Mouse (Mus musculus) stomach, embryonic 14.5 days (tissue): ENCODE data around the gene Cdh23. TPM values are rescaled to one million over a fixed set of nuclear protein-coding genes. Genes with fewer than 3 reads are reported as not detected.

Experiments used
- ATAC-seq: fragments of 200-750 bp; cut with Nextera tagmentation; 2 replicates; pipeline ENCODE4 v1.8.0; 2017; ENCODE audit warnings: low read depth, moderate TSS enrichment; ENCODE audit not compliant: insufficient number of reproducible peaks, insufficient read depth, low FRiP score
- H3K27ac ChIP-seq: fragments of 300-500 bp; sonication (generic); 2 replicates; pipeline ENCODE4 v1.5.1; 2014; ENCODE audit warnings: mild to moderate bottlenecking, low read length, moderate library complexity, mixed read lengths
- H3K27me3 ChIP-seq: fragments of 300-500 bp; sonication (generic); 2 replicates; pipeline ENCODE4 v1.6.1; 2014; ENCODE audit warnings: low read length, control low read depth, mixed read lengths; ENCODE audit not compliant: control insufficient read depth, insufficient read depth
- H3K36me3 ChIP-seq: fragments of 300-500 bp; sonication (generic); 2 replicates; pipeline ENCODE4 v1.6.1; 2014; ENCODE audit warnings: mild to moderate bottlenecking, control low read depth, low read length, moderate library complexity, mixed read lengths; ENCODE audit not compliant: control insufficient read depth, insufficient read depth
- H3K4me1 ChIP-seq: fragments of 300-500 bp; sonication (generic); 2 replicates; pipeline ENCODE4 v1.6.1; 2014; ENCODE audit warnings: low read length, control low read depth, mixed read lengths; ENCODE audit not compliant: control insufficient read depth, insufficient read depth
- H3K4me2 ChIP-seq: fragments of 300-500 bp; sonication (generic); replicated peaks from 2 replicates; pipeline ENCODE4 v1.6.1; 2014; ENCODE audit warnings: low read depth, low read length, control low read depth
- H3K4me3 ChIP-seq: fragments of 300-500 bp; sonication (generic); 2 replicates; pipeline ENCODE4 v1.5.1; 2014; ENCODE audit warnings: low read depth, low read length, control low read depth
- H3K9ac ChIP-seq: fragments of 300-500 bp; sonication (generic); replicated peaks from 2 replicates; pipeline ENCODE4 v1.6.1; 2014; ENCODE audit warnings: low read depth, mild to moderate bottlenecking, control low read depth, low read length, moderate library complexity, mixed read lengths
- H3K9me3 ChIP-seq: fragments of 300-500 bp; sonication (generic); 2 replicates; pipeline ENCODE4 v1.6.1; 2016; ENCODE audit warnings: low read depth, low read length, control low read depth; ENCODE audit not compliant: control insufficient read depth
- WGBS: fragments of 180-500 bp; shearing (Covaris S2); extraction: QIAGEN DNeasy Blood & Tissue Kit; methylation state at CpG from one replicate; pipeline ENCODE4 v1.1.7; 2014; 5-methylcytosine and 5-hydroxymethylcytosine counted together
- polyA plus RNA-seq: library from polyadenylated mRNA; unstranded; fragments of >200 nt; fragmentation: Nextera tagmentation; extraction: Ambion mirVana; gene quantifications from 2 replicates; pipeline ENCODE4 v1.2.1, GENCODE M21; 2014

Cdh23 gene
- polyA plus RNA-seq, 1 experiment from 2014 or later = 0.71 TPM

DNA sequence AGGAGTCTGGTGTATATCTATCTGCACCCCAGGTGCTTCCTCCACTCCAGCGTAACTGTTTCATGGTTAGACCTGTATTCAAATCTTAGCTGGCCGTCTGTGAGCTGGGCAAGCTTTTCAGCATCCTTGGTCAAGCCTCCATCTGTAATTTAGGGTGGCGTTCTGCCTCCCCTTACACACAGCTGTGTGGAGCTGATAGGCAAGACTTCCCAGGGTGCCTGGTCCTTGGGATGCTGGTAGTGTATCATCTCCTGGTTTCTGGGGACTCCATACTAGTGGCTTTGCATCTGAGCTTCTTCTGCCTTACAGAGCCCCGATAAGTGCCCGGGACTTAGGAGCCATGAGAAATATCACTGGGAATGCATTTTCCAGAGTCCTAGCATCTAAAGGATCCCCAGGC, 346.6 kb downstream of the Cdh23 start:
- Histone ChIP-seq H3K9me3 (no peaks in the 10 kb centered on the region), H3K4me1 (peaks cover 59% of the 10 kb centered on the region), H3K4me2 (no peak overlapping the region), H3K27me3 (no peaks in the 10 kb centered on the region), H3K36me3 (no peaks in the 10 kb centered on the region), H3K4me3 (no peak overlapping the region), H3K9ac (no peak overlapping the region), H3K27ac (peak overlapping the region; percentile 86)
- ATAC-seq = no peak
- 82% methylated on average over 5 of the region's 5 CpGs for WGBS

DNA sequence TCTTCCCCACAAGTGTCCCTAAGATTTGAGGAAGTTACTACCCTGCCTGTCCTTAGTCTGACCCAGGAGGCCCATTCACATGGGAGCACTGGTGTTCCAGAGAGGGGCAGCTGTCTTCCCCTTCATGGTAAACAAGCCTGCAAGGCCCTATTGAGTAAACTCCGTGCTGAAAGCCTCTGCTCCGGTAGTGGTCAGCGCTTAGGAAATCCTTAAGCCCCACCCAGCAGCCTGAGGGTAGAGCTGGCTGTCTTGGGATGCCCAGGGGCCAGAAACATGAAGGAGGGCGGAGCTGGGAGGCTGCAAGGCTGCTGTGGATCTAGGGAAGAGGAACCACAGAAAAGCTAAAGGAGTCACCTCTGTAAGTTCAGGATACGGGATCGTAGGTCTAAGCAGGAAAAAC, 347.2 kb downstream of the Cdh23 start:
- H3K4me3 ChIP-seq = no peak overlapping the region
- no peak overlapping the region for H3K9ac ChIP-seq
- peak overlapping the region; percentile 86; the same call in 1 of the 2 replicates for H3K27ac ChIP-seq

DNA sequence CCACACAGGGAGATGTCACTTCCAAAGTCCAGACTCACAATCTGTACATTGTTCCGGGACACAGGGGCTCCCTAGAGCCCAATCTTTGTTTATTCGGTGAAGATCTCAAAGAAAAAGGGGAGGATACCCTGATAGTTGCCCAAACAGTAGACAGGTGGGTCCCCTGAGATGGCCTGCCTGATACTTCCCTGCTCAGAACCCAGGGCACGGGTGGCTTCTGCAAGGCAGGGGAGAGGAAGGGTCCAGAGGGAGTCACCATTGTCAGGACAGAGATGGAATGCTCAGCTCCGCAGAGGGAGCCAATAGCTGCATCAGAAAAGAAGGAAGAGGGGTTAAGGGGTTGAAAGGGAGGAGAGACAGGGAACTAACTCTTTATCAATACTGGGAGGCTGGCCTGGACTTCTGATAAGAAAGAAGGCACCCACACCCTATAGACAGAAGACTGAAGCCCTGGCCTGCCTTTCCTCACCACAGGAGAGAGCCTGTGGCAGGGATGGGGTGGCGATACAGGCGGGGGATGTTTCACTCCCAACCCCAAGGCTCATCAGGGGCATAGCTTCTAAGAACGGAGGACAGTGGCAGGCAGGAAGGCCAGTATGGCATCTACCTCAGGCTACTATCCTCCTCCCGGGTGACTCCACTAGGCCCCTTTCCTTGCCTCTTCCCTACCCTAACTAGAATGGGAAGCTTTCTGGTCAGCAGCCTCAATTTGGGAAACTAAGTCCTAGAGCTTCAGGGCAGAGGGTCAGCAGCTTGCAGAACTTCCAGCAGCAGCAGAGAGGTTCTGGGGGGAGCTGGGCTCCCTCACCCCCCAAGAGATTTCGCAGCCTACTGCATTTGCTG, 348.3 kb downstream of the Cdh23 start:
- no peaks in the 10 kb centered on the region for H3K27me3 ChIP-seq
- no peaks in the 10 kb centered on the region for H3K9me3 ChIP-seq
- ATAC-seq = no peak
- 51% methylated on average over 9 of the region's 9 CpGs for WGBS
- H3K27ac ChIP-seq = peak overlapping the region; percentile 48; the same call in 1 of the 2 replicates
- H3K4me3 ChIP-seq = peak overlapping the region; percentile 38; the same call in 1 of the 2 replicates
- H3K9ac ChIP-seq = peak overlapping the region; percentile 46; the same call in 1 of the 2 replicates
- peak overlapping the region; percentile 42 for H3K4me2 ChIP-seq
- H3K4me1 ChIP-seq = peaks cover 55% of the 10 kb centered on the region
- no peaks in the 10 kb centered on the region for H3K36me3 ChIP-seq

More for the DNA sequence above, 347.2 kb downstream of the Cdh23 start:
- Histone ChIP-seq H3K9me3 (no peaks in the 10 kb centered on the region), H3K4me1 (peaks cover 58% of the 10 kb centered on the region), H3K36me3 (no peaks in the 10 kb centered on the region), H3K4me2 (no peak overlapping the region; the same call in 1 of the 2 replicates), H3K27me3 (no peaks in the 10 kb centered on the region)
- WGBS = 36% methylated on average over 6 of the region's 6 CpGs
- ATAC-seq = no peak

DNA sequence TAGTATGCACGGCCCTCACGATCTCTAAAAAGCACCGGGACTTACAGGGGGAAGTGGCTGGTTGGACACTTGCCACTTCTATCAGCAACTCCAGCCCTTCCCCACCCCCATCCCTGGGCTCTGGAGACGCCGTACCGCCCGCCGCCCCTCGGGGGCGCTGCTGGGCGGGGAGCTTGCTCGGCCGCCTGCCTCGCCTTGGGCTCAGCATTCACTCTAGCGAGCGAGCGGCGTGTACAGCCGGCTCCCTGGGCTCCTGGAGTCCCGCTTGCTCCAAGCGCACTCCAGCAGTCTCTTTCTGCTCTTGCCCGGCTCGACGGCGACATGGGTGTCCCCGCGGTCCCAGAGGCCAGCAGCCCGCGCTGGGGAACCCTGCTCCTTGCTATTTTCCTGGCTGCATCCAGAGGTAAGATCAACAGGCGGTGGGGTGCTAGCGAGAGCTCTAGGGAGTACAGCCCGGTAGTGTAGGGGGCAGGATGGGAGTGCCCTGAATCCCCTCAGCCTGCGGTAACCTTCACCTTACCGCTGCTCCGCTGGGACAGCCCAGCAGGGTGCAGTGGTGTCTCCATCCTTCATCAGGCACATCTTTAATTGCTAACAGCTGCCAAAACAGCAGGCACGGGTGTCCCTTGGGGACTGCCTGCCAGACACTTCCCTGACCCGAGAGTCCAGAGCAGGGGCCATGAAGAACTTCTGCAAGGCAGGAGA, 349.4 kb downstream of the Cdh23 start, which contains the start of gene Vsir:
TSS of gene Vsir (plus strand) at position 151 of the 705 bp plus-strand sequence.
- H3K27me3 ChIP-seq = no peaks in the 10 kb centered on the region
- no peak for ATAC-seq
- no peaks in the 10 kb centered on the region for H3K9me3 ChIP-seq
- peak within 1 kb of the TSS; percentile 38 for H3K4me3 ChIP-seq
- H3K4me1 ChIP-seq = peaks cover 45% of the 10 kb centered on the region
- H3K36me3 ChIP-seq = no peaks in the 10 kb centered on the region
- H3K27ac ChIP-seq = peak within 1 kb of the TSS; percentile 62; the same call in 1 of the 2 replicates
- H3K4me2 ChIP-seq = peak within 1 kb of the TSS; percentile 42
- H3K9ac ChIP-seq = peak within 1 kb of the TSS; percentile 46
- 2% methylated on average over 37 of the region's 37 CpGs for WGBS

DNA sequence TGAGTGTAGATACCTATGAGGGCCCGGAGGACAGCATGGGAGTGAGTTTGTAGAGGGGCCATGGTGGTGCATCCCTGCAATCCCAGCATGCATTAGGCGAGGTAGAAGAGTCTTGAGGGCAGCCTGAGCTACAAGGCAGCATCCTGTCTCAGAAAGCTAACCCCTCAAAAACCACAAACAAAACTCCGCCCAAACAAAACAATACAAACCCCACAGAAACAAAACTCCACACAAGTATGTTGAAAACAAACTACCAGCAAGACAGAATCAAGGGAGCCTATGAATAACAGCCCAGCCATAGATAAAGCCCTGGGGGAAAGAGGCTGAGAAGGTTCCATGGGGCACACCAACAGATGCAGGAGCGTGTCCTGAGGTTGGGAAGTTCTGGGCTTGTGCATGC, 350.2 kb downstream of the Cdh23 start:
- Histone ChIP-seq H3K36me3 (no peaks in the 10 kb centered on the region), H3K4me2 (peak overlapping the region; percentile 42; the same call in 1 of the 2 replicates), H3K9me3 (no peaks in the 10 kb centered on the region), H3K9ac (no peak overlapping the region), H3K4me3 (no peak overlapping the region), H3K4me1 (peaks cover 37% of the 10 kb centered on the region), H3K27me3 (no peaks in the 10 kb centered on the region), H3K27ac (no peak overlapping the region)
- no peak for ATAC-seq
- WGBS = 91% methylated on average over 4 of the region's 4 CpGs

DNA sequence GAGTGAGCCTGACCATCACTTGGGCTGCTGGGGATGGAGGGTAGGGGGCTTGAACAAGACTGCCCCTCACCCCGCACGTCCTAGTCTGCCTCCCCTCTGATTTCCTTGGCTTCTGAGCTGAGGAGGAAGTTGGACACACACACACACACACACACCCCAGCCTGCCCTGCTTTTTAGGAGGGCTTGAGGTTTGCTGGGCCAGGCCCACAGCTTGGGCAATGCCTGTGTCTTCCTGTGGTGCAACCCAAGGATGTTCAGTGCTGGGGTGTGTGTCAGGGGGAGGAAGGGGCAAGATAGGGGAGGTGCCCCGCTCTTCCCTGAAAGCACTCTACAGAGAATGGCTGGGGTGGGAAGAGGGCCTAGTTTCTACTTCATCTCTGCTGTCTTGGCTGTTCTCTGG, 352.2 kb downstream of the Cdh23 start:
- ATAC-seq = no peak
- no peak overlapping the region for H3K9ac ChIP-seq
- H3K4me2 ChIP-seq = no peak overlapping the region
- H3K36me3 ChIP-seq = no peaks in the 10 kb centered on the region
- no peaks in the 10 kb centered on the region for H3K9me3 ChIP-seq
- peaks cover 24% of the 10 kb centered on the region for H3K4me1 ChIP-seq
- H3K27ac ChIP-seq = no peak overlapping the region
- H3K4me3 ChIP-seq = no peak overlapping the region
- WGBS = 78% methylated on average over 3 of the region's 3 CpGs
- H3K27me3 ChIP-seq = no peaks in the 10 kb centered on the region

DNA sequence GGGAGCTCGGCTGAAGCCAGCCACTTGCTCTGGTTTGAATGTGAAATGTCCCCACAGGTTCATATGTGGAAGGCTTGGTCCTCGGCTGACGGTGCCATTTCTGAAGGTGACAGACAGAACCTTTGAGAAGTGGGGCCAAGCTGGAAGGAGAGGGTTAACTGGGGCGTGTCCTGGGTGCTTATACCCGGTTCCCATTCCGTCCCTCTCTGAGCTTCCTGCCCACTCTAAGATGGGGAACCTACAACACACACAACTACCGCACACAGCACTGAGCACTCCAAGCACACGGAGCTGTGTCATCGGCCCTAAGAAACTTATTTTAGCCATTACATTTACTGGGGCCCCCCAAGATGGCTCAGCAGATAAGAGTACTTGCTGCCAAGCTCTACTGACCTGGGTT, 354.8 kb downstream of the Cdh23 start:
- H3K4me2 ChIP-seq = no peak overlapping the region
- 69% methylated on average over 9 of the region's 9 CpGs for WGBS
- H3K4me1 ChIP-seq = peaks cover 4% of the 10 kb centered on the region; the same call in 1 of the 2 replicates
- no peak overlapping the region for H3K27ac ChIP-seq
- no peak for ATAC-seq
- no peaks in the 10 kb centered on the region for H3K9me3 ChIP-seq
- no peaks in the 10 kb centered on the region for H3K27me3 ChIP-seq
- H3K36me3 ChIP-seq = no peaks in the 10 kb centered on the region
- H3K4me3 ChIP-seq = no peak overlapping the region
- no peak overlapping the region for H3K9ac ChIP-seq

DNA sequence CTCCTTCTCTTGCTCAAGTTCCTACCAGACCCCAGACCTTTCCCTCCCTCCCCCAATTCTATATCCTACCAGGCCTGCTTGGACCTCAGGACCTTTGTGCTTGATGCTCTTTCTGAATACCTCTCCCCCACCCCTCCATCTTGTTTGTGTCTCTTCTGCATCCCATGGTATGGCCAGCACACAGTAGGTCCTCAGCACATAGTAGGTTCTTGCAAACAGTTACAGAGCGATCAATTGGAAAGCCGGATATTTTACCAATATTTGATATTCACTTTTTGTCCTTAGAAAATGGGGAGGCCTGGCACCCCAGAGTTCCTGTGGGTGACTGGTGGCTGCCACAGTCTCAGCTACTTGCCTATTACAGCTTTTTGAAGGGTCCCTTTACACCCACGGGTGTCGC, 361.3 kb downstream of the Cdh23 start:
- ATAC-seq = no peak
- no peaks in the 10 kb centered on the region for H3K27me3 ChIP-seq

More for the DNA sequence above, 361.3 kb downstream of the Cdh23 start:
- H3K4me2 ChIP-seq = no peak overlapping the region
- no peak overlapping the region for H3K27ac ChIP-seq
- no peaks in the 10 kb centered on the region for H3K36me3 ChIP-seq
- no peak overlapping the region for H3K4me3 ChIP-seq
- no peaks in the 10 kb centered on the region for H3K9me3 ChIP-seq
- H3K4me1 ChIP-seq = peaks cover 2% of the 10 kb centered on the region
- H3K9ac ChIP-seq = no peak overlapping the region
- WGBS = 88% methylated on average over 4 of the region's 4 CpGs
